Mouse (Mus musculus) CH12.LX (cell line): Measurements from ENCODE around the gene Zkscan8. TPM values are rescaled to one million over a fixed set of nuclear protein-coding genes. Genes with fewer than 3 reads are reported as not detected.
"Not testable (repeated sequence)": the region's sequence is repeated elsewhere in the genome, so short reads cannot be mapped to it uniquely, and the experiment has no call there.

Experiments used
- DNase-seq: peaks from one replicate; pipeline ENCODE4 v3.0.0-alpha.2; 2013; ENCODE audit errors: extremely low read depth
- H3K27ac ChIP-seq: 2 replicates; pipeline ENCODE4 v1.5.1; 2012; ENCODE audit warnings: low read depth, mild to moderate bottlenecking, control low read depth, moderate library complexity; ENCODE audit not compliant: insufficient read depth
- H3K27me3 ChIP-seq: replicated peaks from 2 replicates; pipeline ENCODE3; 2012; ENCODE audit warnings: inconsistent platforms
- H3K36me3 ChIP-seq, 2 experiments: replicated peaks in 1 of 2; 2 replicates each; pipeline versions ENCODE3 to v1.6.1; 2012; ENCODE audit warnings: inconsistent platforms in 1 of 2, low read length in 1 of 2, mild to moderate bottlenecking in 1 of 2, mixed read lengths in 1 of 2, moderate library complexity in 1 of 2; ENCODE audit not compliant: control insufficient read depth in 1 of 2, insufficient read depth in 1 of 2
- H3K4me1 ChIP-seq, 2 experiments: 2 replicates each; pipeline ENCODE4 v1.6.1; 2012; ENCODE audit warnings: inconsistent platforms in 1 of 2, moderate library complexity in 1 of 2; ENCODE audit not compliant: insufficient read depth in 2 of 2, control insufficient read depth in 1 of 2
- H3K4me2 ChIP-seq: 2 replicates; pipeline ENCODE4 v1.6.1; 2012; ENCODE audit warnings: low read depth, mild to moderate bottlenecking, control low read depth; ENCODE audit not compliant: poor library complexity, insufficient read depth, severe bottlenecking
- H3K4me3 ChIP-seq, 3 experiments: fragments of 150-350 bp in 1 of 3; sonication (generic) in 1 of 3; replicated peaks in 1 of 3; 2 replicates each; pipeline versions ENCODE3 to v1.5.1; 2011 to 2012; ENCODE audit warnings: low read depth in 2 of 3, low read length in 2 of 3, mild to moderate bottlenecking in 2 of 3, moderate library complexity in 2 of 3, control low read depth in 1 of 3, improper control_type of control experiment in 1 of 3, inconsistent platforms in 1 of 3, mixed read lengths in 1 of 3; ENCODE audit not compliant: poor library complexity in 1 of 3
- H3K79me2 ChIP-seq: replicated peaks from 2 replicates; pipeline ENCODE4 v1.6.1; 2012; ENCODE audit warnings: mild to moderate bottlenecking, moderate library complexity; ENCODE audit not compliant: control insufficient read depth, poor library complexity, insufficient read depth, severe bottlenecking; ENCODE audit errors: extremely low read depth
- H3K9ac ChIP-seq: 2 replicates; pipeline ENCODE4 v1.6.1; 2012; ENCODE audit warnings: low read depth, mild to moderate bottlenecking, control low read depth, moderate library complexity; ENCODE audit not compliant: insufficient read depth
- H3K9me3 ChIP-seq: replicated peaks from 2 replicates; pipeline ENCODE3; 2012; ENCODE audit warnings: low read length, inconsistent platforms, mixed read lengths
- CHD1 ChIP-seq: IDR thresholded peaks from 2 replicates; pipeline ENCODE4 v1.6.1; 2012; ENCODE audit warnings: low read depth, low read length, improper control_type of control experiment, inconsistent platforms
- CHD2 ChIP-seq: IDR thresholded peaks from 2 replicates; pipeline ENCODE4 v1.6.1; 2011; ENCODE audit warnings: low read length, improper control_type of control experiment
- CTCF ChIP-seq, 2 experiments: IDR thresholded peaks in 1 of 2; conservative IDR thresholded peaks in 1 of 2; 2 replicates each; pipeline ENCODE4 v1.5.1; 2011 to 2012; ENCODE audit warnings: low read depth in 2 of 2, low read length in 2 of 2, improper control_type of control experiment in 1 of 2, inconsistent platforms in 1 of 2, mild to moderate bottlenecking in 1 of 2, moderate library complexity in 1 of 2
- E2F4 ChIP-seq: IDR thresholded peaks from 2 replicates; pipeline ENCODE4 v1.6.1; 2011; ENCODE audit warnings: low read depth, low read length, improper control_type of control experiment; ENCODE audit not compliant: insufficient replicate concordance
- ETS1 ChIP-seq: conservative IDR thresholded peaks from 2 replicates; pipeline ENCODE4 v1.6.1; 2012; ENCODE audit warnings: low read depth, mild to moderate bottlenecking, inconsistent platforms, low read length, improper control_type of control experiment, moderate library complexity
- MAX ChIP-seq: IDR thresholded peaks from 2 replicates; pipeline ENCODE4 v1.6.1; 2011; ENCODE audit warnings: low read length, improper control_type of control experiment
- MEF2A ChIP-seq: IDR thresholded peaks from 2 replicates; pipeline ENCODE4 v1.6.1; 2014; ENCODE audit warnings: low read depth, mild to moderate bottlenecking, inconsistent platforms, low read length, improper control_type of control experiment, borderline replicate concordance
- MYC ChIP-seq: IDR thresholded peaks from 2 replicates; pipeline ENCODE4 v1.6.1; 2011; ENCODE audit warnings: low read depth, mild to moderate bottlenecking, improper control_type of control experiment, low read length
- NELFE ChIP-seq: IDR thresholded peaks from 2 replicates; pipeline ENCODE4 v1.6.1; 2011; ENCODE audit warnings: low read depth, low read length, improper control_type of control experiment
- POLR2A ChIP-seq: IDR thresholded peaks from 2 replicates; pipeline ENCODE4 v1.6.1; 2011; ENCODE audit warnings: low read depth, mild to moderate bottlenecking, improper control_type of control experiment, low read length
- POLR2AphosphoS2 ChIP-seq: IDR thresholded peaks from 2 replicates; pipeline ENCODE4 v1.6.1; 2011; ENCODE audit warnings: low read depth, low read length, improper control_type of control experiment
- RAD21 ChIP-seq: IDR thresholded peaks from 2 replicates; pipeline ENCODE4 v1.6.1; 2011; ENCODE audit warnings: low read depth, mild to moderate bottlenecking, low read length, improper control_type of control experiment, moderate library complexity
- RCOR1 ChIP-seq: conservative IDR thresholded peaks from 2 replicates; pipeline ENCODE4 v1.6.1; 2012; ENCODE audit warnings: low read depth, mild to moderate bottlenecking, inconsistent platforms, low read length, improper control_type of control experiment
- SMC3 ChIP-seq: IDR thresholded peaks from 2 replicates; pipeline ENCODE4 v1.6.1; 2011; ENCODE audit warnings: low read depth, low read length, improper control_type of control experiment
- TCF12 ChIP-seq: IDR thresholded peaks from 2 replicates; pipeline ENCODE4 v1.6.1; 2014; ENCODE audit warnings: low read depth, mild to moderate bottlenecking, inconsistent platforms, low read length, improper control_type of control experiment
- USF1 ChIP-seq: IDR thresholded peaks from 2 replicates; pipeline ENCODE4 v1.6.1; 2014; ENCODE audit warnings: low read depth, mild to moderate bottlenecking, inconsistent platforms, low read length, improper control_type of control experiment
- USF2 ChIP-seq: conservative IDR thresholded peaks from 2 replicates; pipeline ENCODE4 v1.6.1; 2011; ENCODE audit warnings: low read depth, low read length, improper control_type of control experiment
- ZC3H11A ChIP-seq: IDR thresholded peaks from 2 replicates; pipeline ENCODE4 v1.6.1; 2012; ENCODE audit warnings: low read depth, mild to moderate bottlenecking, inconsistent platforms, low read length, improper control_type of control experiment
- ZKSCAN1 ChIP-seq: IDR thresholded peaks from 2 replicates; pipeline ENCODE4 v1.6.1; 2012; ENCODE audit warnings: low read depth, inconsistent platforms, low read length, improper control_type of control experiment, borderline replicate concordance
- ZMIZ1 ChIP-seq: IDR thresholded peaks from 2 replicates; pipeline ENCODE4 v1.6.1; 2012; ENCODE audit warnings: low read depth, mild to moderate bottlenecking, inconsistent platforms, low read length, improper control_type of control experiment
- dilution Hi-C: fragments of 300-500 bp; cut with MboI; formaldehyde crosslinking; loops from 2 replicates; pipeline ENCODE4 v1.14.3; 2020; ENCODE audit warnings: low sequenced_read_pairs; ENCODE audit not compliant: extremely low pct_unique_long_range_greater_than_20kb, extremely low pct_ligation_motif_present
- in situ Hi-C: fragments of 300-500 bp; cut with MboI; formaldehyde crosslinking; loops from 3 replicates; pipeline ENCODE4 v1.14.3; 2019; ENCODE audit warnings: low sequenced_read_pairs, low pct_ligation_motif_present, low pct_unique_long_range_greater_than_20kb, mixed read lengths
- polyA plus RNA-seq: library from polyadenylated mRNA; unstranded; fragments of >175 nt; gene quantifications from 2 replicates; pipeline ENCODE4 v1.2.1, GENCODE M21; 2012; ENCODE audit warnings: low read depth; ENCODE audit not compliant: insufficient read length
- total RNA-seq, 2 experiments: library from RNA; depleted of rRNA; stranded (reverse); fragments of 300-350 nt in 1 of 2; fragments of >200 nt in 1 of 2; gene quantifications; 2 replicates each; pipeline ENCODE4 v1.2.3; 2012 to 2014

Zkscan8 gene
- total and polyA plus RNA-seq, 3 experiments = 7.4 to 9.7 (median 7.6) TPM

- H3K79me2 ChIP-seq, H3K36me3 ChIP-seq, H3K27ac ChIP-seq, H3K27me3 ChIP-seq, dilution Hi-C loops, in situ Hi-C loops, H3K9me3 ChIP-seq, H3K9ac ChIP-seq, DNase-seq, H3K4me3 ChIP-seq, H3K4me1 ChIP-seq, H3K4me2 ChIP-seq: not testable (repeated sequence)
These were observed 51.9 kb downstream of the Zkscan8 start, which contains the start of the genes Zkscan4 and Gm10065 for GRCm38 (mm10) chr13:21478759-21479670. TSS of gene Zkscan4 (plus strand) at chr13:21478907. TSS of gene Gm10065 (minus strand) at chr13:21479441.

DNA sequence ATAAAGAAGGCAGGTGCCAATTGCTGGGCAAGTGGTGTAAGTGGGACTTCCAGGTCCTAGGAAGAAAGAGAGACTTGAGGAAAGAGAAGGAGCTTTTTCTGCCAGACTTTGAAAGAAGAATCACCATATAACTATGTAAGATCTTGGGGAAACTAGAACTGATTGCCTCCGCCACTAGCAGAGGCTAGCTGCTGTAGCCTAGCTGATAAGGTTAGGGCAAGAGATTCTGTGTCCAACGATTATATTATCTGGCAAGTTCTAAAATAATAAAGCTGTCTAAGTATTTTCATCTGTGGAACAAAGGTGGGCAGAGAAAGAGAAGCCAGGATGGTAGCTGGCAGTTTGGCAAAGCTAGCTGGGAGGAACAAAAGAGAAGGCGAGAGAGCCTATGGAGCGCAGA is 58.5 kb downstream of the Zkscan8 start:
- DNase-seq = no peak
- in situ Hi-C loops (no loop called here), dilution Hi-C loops (no loop called here)
- no peak overlapping the region for H3K27ac ChIP-seq
- H3K4me3 ChIP-seq = no peak overlapping the region
- peaks cover under 1% of the 10 kb centered on the region for H3K27me3 ChIP-seq
- H3K9ac ChIP-seq = no peak overlapping the region
- H3K36me3 ChIP-seq = no peaks in the 10 kb centered on the region
- peaks cover 2 to 4% of the 10 kb centered on the region in 2 experiments; a peak in 1 of 4 replicates for H3K4me1 ChIP-seq
- no peak for TF ChIP-seq USF1
- TF ChIP-seq ZC3H11A = no peak
- TF ChIP-seq ZMIZ1 = no peak
- TF ChIP-seq RAD21 = no peak
- no peak for TF ChIP-seq USF2
- TF ChIP-seq RCOR1 = no peak
- no peak for TF ChIP-seq POLR2A
- TF ChIP-seq E2F4 = no peak
- TF ChIP-seq CHD1 = no peak
- TF ChIP-seq NELFE = no peak
- TF ChIP-seq SMC3 = no peak
- TF ChIP-seq ZKSCAN1 = no peak
- TF ChIP-seq CTCF (conservative IDR thresholded peaks at IDR 0.05 in 1 of 2, IDR thresholded peaks at IDR 0.05 in 1 of 2; ENCODE audit: low read depth in 2 of 2, low read length in 2 of 2) = no peak
- no peak for TF ChIP-seq MEF2A
- no peak for TF ChIP-seq MAX
- no peak for TF ChIP-seq CHD2
- no peak for TF ChIP-seq ETS1
- TF ChIP-seq MYC = no peak
- TF ChIP-seq TCF12 = no peak
- TF ChIP-seq POLR2AphosphoS2 = no peak
- no peaks in the 10 kb centered on the region for H3K9me3 ChIP-seq
- H3K79me2 ChIP-seq = no peaks in the 10 kb centered on the region
- H3K4me2 ChIP-seq = no peak overlapping the region
